Mouse (Mus musculus): ENCODE measurements around the gene Ahctf1. TPM values are rescaled to one million over a fixed set of nuclear protein-coding genes. Genes with fewer than 3 reads are reported as not detected.

Gene Ahctf1
- polyA plus RNA-seq, 1 experiment, result 30.6 TPM

- H3K4me3 ChIP-seq (ENCODE audit: control insufficient read depth, low read depth, low read length), result no peak overlapping the region
- peaks cover 2% of the 10 kb centered on the region for H3K4me1 ChIP-seq (ENCODE audit: control insufficient read depth, insufficient read depth, low read length)
- no peaks in the 10 kb centered on the region for H3K36me3 ChIP-seq (ENCODE audit: control insufficient read depth, insufficient read depth, low read length)
- H3K27me3 ChIP-seq (ENCODE audit: control insufficient read depth, insufficient read depth, low read length), result no peaks in the 10 kb centered on the region
- TF ChIP-seq POLR2A (IDR thresholded peaks at IDR 0.05; ENCODE audit: control insufficient read depth, low read depth, low read length) (no peak), CTCF (IDR thresholded peaks at IDR 0.05; ENCODE audit: control insufficient read depth, insufficient read depth, insufficient replicate concordance, low read depth, low read length) (no peak)
- no peak overlapping the region for H3K27ac ChIP-seq (ENCODE audit: control insufficient read depth, insufficient read depth, low read depth, low read length)
Measured at GRCm38 (mm10) chr1:179814616-179815015, 11.1 kb upstream of the Ahctf1 start.

DNA sequence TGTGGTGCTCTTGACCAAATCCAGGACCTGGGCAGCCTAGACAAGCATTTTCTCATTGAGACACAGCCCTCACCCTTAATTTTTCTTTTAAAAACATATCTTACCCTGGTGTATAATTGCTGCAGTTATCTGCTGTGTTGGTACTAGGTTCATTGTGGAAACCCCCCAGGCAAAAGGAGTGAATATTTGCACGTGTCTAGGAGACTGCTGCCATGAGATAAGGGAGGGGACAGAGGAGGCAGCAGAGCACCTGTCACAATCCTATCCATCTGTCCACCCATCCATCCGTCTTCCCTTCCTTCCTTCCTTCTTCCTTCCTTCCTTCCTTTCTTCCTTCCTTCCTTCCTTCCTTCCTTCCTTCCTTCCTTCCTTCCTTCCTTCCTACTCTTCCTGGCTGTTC lies 9.9 kb upstream of the Ahctf1 start:
- Histone ChIP-seq H3K36me3 (ENCODE audit: control insufficient read depth, insufficient read depth, low read length) (no peaks in the 10 kb centered on the region), H3K4me1 (ENCODE audit: control insufficient read depth, insufficient read depth, low read length) (peaks cover 2% of the 10 kb centered on the region), H3K27ac (ENCODE audit: control insufficient read depth, insufficient read depth, low read depth, low read length) (no peak overlapping the region), H3K27me3 (ENCODE audit: control insufficient read depth, insufficient read depth, low read length) (no peaks in the 10 kb centered on the region), H3K4me3 (ENCODE audit: control insufficient read depth, low read depth, low read length) (no peak overlapping the region)
- TF ChIP-seq CTCF (IDR thresholded peaks at IDR 0.05; ENCODE audit: control insufficient read depth, insufficient read depth, insufficient replicate concordance, low read depth, low read length), result no peak
- TF ChIP-seq POLR2A (IDR thresholded peaks at IDR 0.05; ENCODE audit: control insufficient read depth, low read depth, low read length), result no peak

- Histone ChIP-seq H3K36me3 (ENCODE audit: control insufficient read depth, insufficient read depth, low read length) (no peaks in the 10 kb centered on the region), H3K4me3 (ENCODE audit: control insufficient read depth, low read depth, low read length) (no peak overlapping the region), H3K27me3 (ENCODE audit: control insufficient read depth, insufficient read depth, low read length) (no peaks in the 10 kb centered on the region), H3K27ac (ENCODE audit: control insufficient read depth, insufficient read depth, low read depth, low read length) (no peak overlapping the region), H3K4me1 (ENCODE audit: control insufficient read depth, insufficient read depth, low read length) (peaks cover 4% of the 10 kb centered on the region)
- no peak for TF ChIP-seq CTCF (IDR thresholded peaks at IDR 0.05; ENCODE audit: control insufficient read depth, insufficient read depth, insufficient replicate concordance, low read depth, low read length)
- TF ChIP-seq POLR2A (IDR thresholded peaks at IDR 0.05; ENCODE audit: control insufficient read depth, low read depth, low read length), result no peak
Measured at GRCm38 (mm10) chr1:179808300-179808699, 4.8 kb upstream of the Ahctf1 start.

DNA sequence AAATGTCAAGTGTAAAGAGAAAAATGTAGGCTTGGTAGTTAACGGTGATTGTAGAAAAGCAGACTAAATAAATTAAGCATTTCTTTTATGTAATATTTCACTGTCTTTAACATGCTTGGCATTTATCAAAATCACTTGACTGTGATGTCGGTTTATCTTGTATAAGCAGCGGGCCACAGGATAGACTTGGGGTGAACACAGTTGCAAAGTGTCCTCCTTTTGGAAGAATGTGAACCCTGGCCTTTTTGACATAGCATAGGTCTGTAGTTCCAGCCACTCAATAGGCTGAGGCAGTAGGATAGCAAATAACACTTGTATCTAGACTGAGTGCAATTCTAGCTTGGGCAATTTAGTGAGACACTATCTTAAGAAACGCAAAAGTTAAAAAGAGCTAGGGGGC lies 4.0 kb upstream of the Ahctf1 start:
- Histone ChIP-seq H3K4me3 (ENCODE audit: control insufficient read depth, low read depth, low read length) (no peak overlapping the region), H3K27me3 (ENCODE audit: control insufficient read depth, insufficient read depth, low read length) (no peaks in the 10 kb centered on the region), H3K27ac (ENCODE audit: control insufficient read depth, insufficient read depth, low read depth, low read length) (peak overlapping the region; percentile 21; the same call in 1 of the 2 replicates), H3K4me1 (ENCODE audit: control insufficient read depth, insufficient read depth, low read length) (peaks cover 4% of the 10 kb centered on the region), H3K36me3 (ENCODE audit: control insufficient read depth, insufficient read depth, low read length) (no peaks in the 10 kb centered on the region; the same call in 1 of the 2 replicates)
- no peak for TF ChIP-seq POLR2A (IDR thresholded peaks at IDR 0.05; ENCODE audit: control insufficient read depth, low read depth, low read length)
- no peak for TF ChIP-seq CTCF (IDR thresholded peaks at IDR 0.05; ENCODE audit: control insufficient read depth, insufficient read depth, insufficient replicate concordance, low read depth, low read length)

DNA sequence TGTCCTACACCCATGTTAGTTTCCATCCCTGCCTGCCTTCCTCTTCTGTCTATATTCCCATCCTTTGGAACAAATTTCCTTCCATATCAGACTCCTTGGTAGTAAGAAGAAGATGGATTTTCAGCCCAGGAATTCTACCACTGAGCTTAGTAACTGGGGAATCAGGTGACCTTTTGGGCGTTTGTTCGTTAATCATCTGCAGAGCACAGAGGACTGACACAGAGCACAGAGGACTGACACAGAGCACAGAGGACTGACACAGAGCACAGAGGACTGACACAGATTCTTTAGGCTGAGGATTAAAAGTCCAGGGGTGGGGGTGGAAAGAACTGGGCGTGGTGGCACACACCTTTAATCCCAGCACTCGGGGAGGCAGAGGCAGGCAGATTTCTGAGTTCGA lies 2.3 kb upstream of the Ahctf1 start:
- Histone ChIP-seq H3K27me3 (ENCODE audit: control insufficient read depth, insufficient read depth, low read length) (no peaks in the 10 kb centered on the region), H3K4me1 (ENCODE audit: control insufficient read depth, insufficient read depth, low read length) (peaks cover 9% of the 10 kb centered on the region; the same call in 1 of the 2 replicates), H3K4me3 (ENCODE audit: control insufficient read depth, low read depth, low read length) (no peak overlapping the region)

GRCm38 (mm10) chr1:179804140-179804881 lies 831 bp upstream of the Ahctf1 start:
- no peak for TF ChIP-seq CTCF (IDR thresholded peaks at IDR 0.05; ENCODE audit: control insufficient read depth, insufficient read depth, insufficient replicate concordance, low read depth, low read length)
- TF ChIP-seq POLR2A (IDR thresholded peaks at IDR 0.05; ENCODE audit: control insufficient read depth, low read depth, low read length), result no peak
- Histone ChIP-seq H3K27me3 (ENCODE audit: control insufficient read depth, insufficient read depth, low read length) (no peaks in the 10 kb centered on the region), H3K4me1 (ENCODE audit: control insufficient read depth, insufficient read depth, low read length) (peaks cover 9% of the 10 kb centered on the region; the same call in 1 of the 2 replicates), H3K27ac (ENCODE audit: control insufficient read depth, insufficient read depth, low read depth, low read length) (peak overlapping the region; percentile 98), H3K4me3 (ENCODE audit: control insufficient read depth, low read depth, low read length) (peak overlapping the region; percentile 96), H3K36me3 (ENCODE audit: control insufficient read depth, insufficient read depth, low read length) (peaks cover 2% of the 10 kb centered on the region; the same call in 1 of the 2 replicates)

More for the DNA sequence above, 2.3 kb upstream of the Ahctf1 start:
- Histone ChIP-seq H3K27ac (ENCODE audit: control insufficient read depth, insufficient read depth, low read depth, low read length) (no peak overlapping the region), H3K36me3 (ENCODE audit: control insufficient read depth, insufficient read depth, low read length) (peaks cover 2% of the 10 kb centered on the region; the same call in 1 of the 2 replicates)
- TF ChIP-seq CTCF (IDR thresholded peaks at IDR 0.05; ENCODE audit: control insufficient read depth, insufficient read depth, insufficient replicate concordance, low read depth, low read length) (no peak), POLR2A (IDR thresholded peaks at IDR 0.05; ENCODE audit: control insufficient read depth, low read depth, low read length) (no peak)

GRCm38 (mm10) chr1:179802610-179803512 lies 619 bp downstream of the Ahctf1 start, which contains the start of gene Gm10518:
Gm10518 (plus strand) TSS chr1:179803376.
- H3K36me3 ChIP-seq (ENCODE audit: control insufficient read depth, insufficient read depth, low read length), result peaks cover 2% of the 10 kb centered on the region; the same call in 1 of the 2 replicates
- H3K4me3 ChIP-seq (ENCODE audit: control insufficient read depth, low read depth, low read length), result peak within 1 kb of the TSS; percentile 96
- H3K27me3 ChIP-seq (ENCODE audit: control insufficient read depth, insufficient read depth, low read length), result no peaks in the 10 kb centered on the region
- peaks cover 9% of the 10 kb centered on the region; the same call in 1 of the 2 replicates for H3K4me1 ChIP-seq (ENCODE audit: control insufficient read depth, insufficient read depth, low read length)
- peak within 1 kb of the TSS; percentile 98 for H3K27ac ChIP-seq (ENCODE audit: control insufficient read depth, insufficient read depth, low read depth, low read length)
- no peak for TF ChIP-seq POLR2A (IDR thresholded peaks at IDR 0.05; ENCODE audit: control insufficient read depth, low read depth, low read length)
- no peak for TF ChIP-seq CTCF (IDR thresholded peaks at IDR 0.05; ENCODE audit: control insufficient read depth, insufficient read depth, insufficient replicate concordance, low read depth, low read length)
